Mouse (Mus musculus) lung, embryonic 14.5 days (tissue): ENCODE measurements around the gene Prg2. TPM values are rescaled to one million over a fixed set of nuclear protein-coding genes. Genes with fewer than 3 reads are reported as not detected.

ENCODE experiments used
- ATAC-seq: fragments of 200-750 bp; cut with Nextera tagmentation; 2 replicates; pipeline ENCODE4 v1.8.0; 2017; ENCODE audit warnings: mild to moderate bottlenecking, moderate TSS enrichment, moderate library complexity; ENCODE audit not compliant: insufficient read depth
- DNase-seq: peaks from one replicate; pipeline ENCODE4 v3.0.0-alpha.2; 2015
- H3K27ac ChIP-seq: fragments of 300-500 bp; sonication (generic); 2 replicates; pipeline ENCODE4 v1.5.1; 2014; ENCODE audit warnings: low read depth, mild to moderate bottlenecking, moderate library complexity
- H3K27me3 ChIP-seq: fragments of 300-500 bp; sonication (generic); 2 replicates; pipeline ENCODE4 v1.6.1; 2014; ENCODE audit warnings: low read length, control low read depth; ENCODE audit not compliant: insufficient read depth
- H3K36me3 ChIP-seq: fragments of 300-500 bp; sonication (generic); 2 replicates; pipeline ENCODE4 v1.6.1; 2014; ENCODE audit warnings: control low read depth; ENCODE audit not compliant: insufficient read depth
- H3K4me1 ChIP-seq: fragments of 300-500 bp; sonication (generic); 2 replicates; pipeline ENCODE4 v1.6.1; 2014; ENCODE audit warnings: antibody characterized with exemption, control low read depth; ENCODE audit not compliant: insufficient read depth
- H3K4me2 ChIP-seq: fragments of 300-500 bp; sonication (generic); 2 replicates; pipeline ENCODE4 v1.6.1; 2014; ENCODE audit warnings: mild to moderate bottlenecking
- H3K4me3 ChIP-seq: fragments of 300-500 bp; sonication (generic); 2 replicates; pipeline ENCODE4 v1.5.1; 2014; ENCODE audit warnings: low read depth, low read length
- H3K9ac ChIP-seq: fragments of 300-500 bp; sonication (generic); 2 replicates; pipeline ENCODE4 v1.6.1; 2014
- H3K9me3 ChIP-seq: fragments of 300-500 bp; sonication (generic); 2 replicates; pipeline ENCODE4 v1.6.1; 2016; ENCODE audit warnings: low read depth, low read length, control low read depth
- CTCF ChIP-seq: IDR thresholded peaks from 2 replicates; pipeline ENCODE4 v1.5.1; 2016; ENCODE audit warnings: antibody characterized with exemption, low read depth
- WGBS: fragments of 180-500 bp; shearing (Covaris S2); extraction: QIAGEN DNeasy Blood & Tissue Kit; methylation state at CpG from one replicate; pipeline ENCODE4 v1.1.7; 2014; 5-methylcytosine and 5-hydroxymethylcytosine counted together
- polyA plus RNA-seq: library from polyadenylated mRNA; unstranded; fragments of >200 nt; fragmentation: Nextera tagmentation; extraction: Ambion mirVana; gene quantifications from 2 replicates; pipeline ENCODE4 v1.2.1, GENCODE M21; 2014

Prg2 gene
- polyA plus RNA-seq, 1 experiment from 2014 or later = not detected

GRCm38 (mm10) chr2:85009212-85009611 is 29.0 kb downstream of the Prg2 start:
- no peak overlapping the region for H3K4me2 ChIP-seq
- no peak for ATAC-seq
- 0 out of 2 replicates have a peak, but pooled peaks cover 2% of the 10 kb centered on the region for H3K4me1 ChIP-seq
- no peak for TF ChIP-seq CTCF
- H3K27me3 ChIP-seq = no peaks in the 10 kb centered on the region
- H3K36me3 ChIP-seq = no peaks in the 10 kb centered on the region
- no peak overlapping the region for H3K4me3 ChIP-seq
- 58% methylated on average over 2 of the region's 2 CpGs for WGBS
- H3K9me3 ChIP-seq = no peaks in the 10 kb centered on the region
- H3K27ac ChIP-seq = no peak overlapping the region
- DNase-seq = no peak
- no peak overlapping the region for H3K9ac ChIP-seq

GRCm38 (mm10) chr2:85011906-85012604 is 31.8 kb downstream of the Prg2 start:
- no peaks in the 10 kb centered on the region for H3K36me3 ChIP-seq
- no peaks in the 10 kb centered on the region for H3K9me3 ChIP-seq
- H3K9ac ChIP-seq = no peak overlapping the region
- TF ChIP-seq CTCF = no peak
- no peak overlapping the region for H3K4me3 ChIP-seq
- H3K27ac ChIP-seq = peak overlapping the region; percentile 33; the same call in 1 of the 2 replicates
- no peak overlapping the region; the same call in 1 of the 2 replicates for H3K4me2 ChIP-seq
- DNase-seq (peak; percentile 54), ATAC-seq (peak; percentile 85)
- H3K4me1 ChIP-seq = 0 out of 2 replicates have a peak, but pooled peaks cover 2% of the 10 kb centered on the region
- 25% methylated on average over 9 of the region's 9 CpGs for WGBS
- no peaks in the 10 kb centered on the region for H3K27me3 ChIP-seq

DNA sequence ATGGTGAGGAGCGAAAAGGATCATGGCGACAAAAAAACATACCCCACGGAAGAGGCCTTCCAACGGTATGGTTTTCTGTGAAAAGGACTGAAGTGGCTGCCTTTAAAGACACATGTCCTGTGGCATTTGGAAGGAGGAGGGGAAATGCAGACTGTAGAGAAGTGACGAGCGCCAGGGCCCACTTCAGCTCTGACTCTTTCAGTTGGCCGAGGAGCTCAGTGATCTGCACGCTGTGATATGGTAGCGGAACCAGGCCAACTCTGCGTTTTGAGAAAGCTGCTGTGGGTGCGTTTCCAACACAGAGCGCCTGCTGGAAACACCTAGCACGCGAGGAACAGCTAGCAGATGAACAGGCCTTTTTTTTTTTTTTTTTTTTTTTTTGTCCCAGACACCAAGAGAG is 32.4 kb downstream of the Prg2 start:
- TF ChIP-seq CTCF = no peak
- 69% methylated on average over 14 of the region's 14 CpGs for WGBS
- Histone ChIP-seq H3K27me3 (no peaks in the 10 kb centered on the region), H3K4me1 (0 out of 2 replicates have a peak, but pooled peaks cover 2% of the 10 kb centered on the region), H3K4me3 (no peak overlapping the region), H3K36me3 (no peaks in the 10 kb centered on the region), H3K9ac (no peak overlapping the region), H3K9me3 (no peaks in the 10 kb centered on the region), H3K27ac (no peak overlapping the region), H3K4me2 (no peak overlapping the region; the same call in 1 of the 2 replicates)
- no peak for ATAC-seq
- no peak for DNase-seq

GRCm38 (mm10) chr2:85013826-85014587 is 33.7 kb downstream of the Prg2 start:
- Histone ChIP-seq H3K9me3 (no peaks in the 10 kb centered on the region), H3K4me2 (no peak overlapping the region), H3K27me3 (no peaks in the 10 kb centered on the region), H3K36me3 (no peaks in the 10 kb centered on the region), H3K27ac (no peak overlapping the region), H3K9ac (no peak overlapping the region), H3K4me1 (0 out of 2 replicates have a peak, but pooled peaks cover 2% of the 10 kb centered on the region), H3K4me3 (no peak overlapping the region)
- DNase-seq = no peak
- no peak for TF ChIP-seq CTCF
- ATAC-seq = no peak
- WGBS = 66% methylated on average over 5 of the region's 5 CpGs

- H3K36me3 ChIP-seq = no peaks in the 10 kb centered on the region
- no peak for DNase-seq
- TF ChIP-seq CTCF = no peak
- H3K27ac ChIP-seq = no peak overlapping the region
- no peak overlapping the region for H3K9ac ChIP-seq
- H3K9me3 ChIP-seq = no peaks in the 10 kb centered on the region
- no peak overlapping the region for H3K4me3 ChIP-seq
- 0 out of 2 replicates have a peak, but pooled peaks cover 2% of the 10 kb centered on the region for H3K4me1 ChIP-seq
- no peaks in the 10 kb centered on the region for H3K27me3 ChIP-seq
- no peak overlapping the region for H3K4me2 ChIP-seq
- ATAC-seq = no peak
- WGBS = 45% methylated on average over 3 of the region's 3 CpGs
These were observed 34.3 kb downstream of the Prg2 start for GRCm38 (mm10) chr2:85014588-85014982.

GRCm38 (mm10) chr2:85022043-85022442 is 41.8 kb downstream of the Prg2 start:
- no peak overlapping the region for H3K4me2 ChIP-seq
- TF ChIP-seq CTCF = peak; percentile 77
- H3K27me3 ChIP-seq = no peaks in the 10 kb centered on the region
- H3K9ac ChIP-seq = no peak overlapping the region
- ATAC-seq (peak; percentile 30; the same call in 1 of the 2 replicates), DNase-seq (peak; percentile 68)
- WGBS = 16% methylated on average over 4 of the region's 4 CpGs
- H3K9me3 ChIP-seq = no peaks in the 10 kb centered on the region
- no peaks in the 10 kb centered on the region for H3K4me1 ChIP-seq
- no peak overlapping the region for H3K4me3 ChIP-seq
- H3K27ac ChIP-seq = no peak overlapping the region
- H3K36me3 ChIP-seq = no peaks in the 10 kb centered on the region

DNA sequence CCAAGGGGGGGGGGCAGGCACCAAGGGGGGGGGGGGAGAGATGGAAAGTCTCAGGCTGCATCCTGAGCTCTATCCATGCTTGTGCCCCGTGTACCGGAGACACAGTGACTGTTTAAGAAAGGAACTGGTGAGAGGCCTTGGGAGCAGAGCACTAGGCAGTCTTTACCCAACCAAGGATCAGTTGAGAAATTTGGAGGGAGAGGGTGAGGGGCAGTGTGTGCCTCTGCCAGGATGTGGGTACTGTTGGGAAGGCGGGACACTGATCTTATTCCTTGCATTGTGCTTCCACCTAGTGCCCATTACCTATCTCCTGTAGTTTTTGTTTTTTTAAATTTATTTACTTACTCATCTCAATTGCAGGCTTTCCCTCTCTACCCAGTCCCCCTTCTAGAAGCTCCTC is 45.9 kb downstream of the Prg2 start:
- no peak for ATAC-seq
- H3K27ac ChIP-seq = no peak overlapping the region
- DNase-seq = no peak
- no peaks in the 10 kb centered on the region for H3K27me3 ChIP-seq
- WGBS = 59% methylated on average over 3 of the region's 3 CpGs
- no peak overlapping the region for H3K9ac ChIP-seq
- TF ChIP-seq CTCF = no peak
- H3K4me3 ChIP-seq = no peak overlapping the region
- H3K9me3 ChIP-seq = no peaks in the 10 kb centered on the region
- H3K4me1 ChIP-seq = no peaks in the 10 kb centered on the region
- no peak overlapping the region for H3K4me2 ChIP-seq
- no peaks in the 10 kb centered on the region for H3K36me3 ChIP-seq
